Comparison of ENCODE assay signal across 8 mouse cellular contexts in genomic region chr4:99161457-99161971, GRCm38 (mm10). TPM values are rescaled to one million over a fixed set of nuclear protein-coding genes. Genes with fewer than 3 reads are reported as not detected.
DNase-seq lines count a peak whose midpoint lies in the region; ATAC-seq lines count a peak whose summit lies in the region.

No protein-coding gene starts in this region.

- H3K4me2 ChIP-seq in midbrain, embryonic 16.5 days (ENCODE audit: low read length), result no peak overlapping the region
- no peak overlapping the region for H3K4me2 ChIP-seq in embryonic facial prominence, embryonic 15.5 days (replicated peaks)

- peak; percentile 53 to 87 for DNase-seq in adrenal gland, adult (ENCODE audit: inconsistent age in 2 of 2, low spot score in 1 of 2)
- DNase-seq in adrenal gland, postnatal 4 days (ENCODE audit: low spot score in 2 of 2), result no peak
- peak; percentile 23 for DNase-seq in midbrain, embryonic 10.5 days (ENCODE audit: low spot score)
- DNase-seq in left cerebral cortex, adult 9 months (ENCODE audit: low spot score in 2 of 2), result peak; percentile 18 to 19
- DNase-seq in kidney, adult 11 months, result no peak

- 9% methylated on average over 6 of the region's 6 CpGs for WGBS in midbrain, embryonic 10.5 days
- WGBS in midbrain, embryonic 16.5 days, result 6% methylated on average over 6 of the region's 6 CpGs
- 21% methylated on average over 6 of the region's 6 CpGs for WGBS in embryonic facial prominence, embryonic 15.5 days

- no peaks in the 10 kb centered on the region for H3K9me3 ChIP-seq in midbrain, embryonic 10.5 days (replicated peaks)
- no peaks in the 10 kb centered on the region for H3K9me3 ChIP-seq in midbrain, embryonic 16.5 days (replicated peaks; ENCODE audit: control insufficient read depth, low read length, poor library complexity, severe bottlenecking)
- H3K9me3 ChIP-seq in embryonic facial prominence, embryonic 15.5 days (replicated peaks), result no peaks in the 10 kb centered on the region

- peaks cover 83% of the 10 kb centered on the region for H3K27me3 ChIP-seq in midbrain, embryonic 10.5 days (ENCODE audit: low read depth, poor library complexity, severe bottlenecking)
- H3K27me3 ChIP-seq in midbrain, embryonic 16.5 days (ENCODE audit: control insufficient read depth, insufficient read depth, low read depth, low read length), result no peaks in the 10 kb centered on the region
- no peaks in the 10 kb centered on the region for H3K27me3 ChIP-seq in embryonic facial prominence, embryonic 15.5 days

- H3K4me3 ChIP-seq in midbrain, embryonic 10.5 days, result peak overlapping the region; percentile 28; the same call in 1 of the 2 replicates
- H3K4me3 ChIP-seq in midbrain, embryonic 16.5 days (ENCODE audit: low read depth, low read length), result no peak overlapping the region
- H3K4me3 ChIP-seq in embryonic facial prominence, embryonic 15.5 days (replicated peaks), result no peak overlapping the region

- H3K27ac ChIP-seq in midbrain, embryonic 10.5 days (replicated peaks), result no peak overlapping the region
- no peak overlapping the region for H3K27ac ChIP-seq in midbrain, embryonic 16.5 days (ENCODE audit: low read length)
- peak overlapping the region; percentile 65; the same call in 1 of the 2 replicates for H3K27ac ChIP-seq in embryonic facial prominence, embryonic 15.5 days (replicated peaks)

- no peak for ATAC-seq in midbrain, embryonic 16.5 days
- ATAC-seq in embryonic facial prominence, embryonic 15.5 days (ENCODE audit: insufficient number of reproducible peaks, low FRiP score, low TSS enrichment, low read depth), result no peak
- ATAC-seq in activated CD4-positive, CD25-positive, alpha-beta regulatory T cell, adult 4 months, result no peak

- H3K4me1 ChIP-seq in midbrain, embryonic 10.5 days, result peaks cover 41% of the 10 kb centered on the region
- peaks cover 8% of the 10 kb centered on the region; the same call in 1 of the 2 replicates for H3K4me1 ChIP-seq in midbrain, embryonic 16.5 days (ENCODE audit: control insufficient read depth, insufficient read depth, low read length)
- H3K4me1 ChIP-seq in embryonic facial prominence, embryonic 15.5 days, result peaks cover 21% of the 10 kb centered on the region

- no peaks in the 10 kb centered on the region for H3K36me3 ChIP-seq in midbrain, embryonic 10.5 days
- H3K36me3 ChIP-seq in midbrain, embryonic 16.5 days (ENCODE audit: control insufficient read depth, insufficient read depth, low read length), result no peaks in the 10 kb centered on the region
- H3K36me3 ChIP-seq in embryonic facial prominence, embryonic 15.5 days, result no peaks in the 10 kb centered on the region

- H3K9ac ChIP-seq in midbrain, embryonic 16.5 days (ENCODE audit: low read depth, low read length), result no peak overlapping the region
- H3K9ac ChIP-seq in embryonic facial prominence, embryonic 15.5 days, result no peak overlapping the region

RNA-seq across cellular contexts. Expression of gene Atg4c, which starts 32.2 kb away (rescaled TPM):
- 10 to 100 TPM; 12.9 to 13.8 TPM for total RNA-seq in adrenal gland, postnatal 4 days (2021)
- polyA plus RNA-seq in midbrain, embryonic 10.5 days (2016; fragmentation: Nextera tagmentation; extraction: Ambion mirVana), result 11.6 and 15.2 TPM in 2 replicates
- polyA plus RNA-seq in midbrain, embryonic 16.5 days (2015; fragmentation: Nextera tagmentation; extraction: Ambion mirVana), result 20.6 and 21.3 TPM in 2 replicates
- polyA plus RNA-seq in embryonic facial prominence, embryonic 15.5 days (2015; fragmentation: Nextera tagmentation; extraction: Ambion mirVana), result 15.3 and 15.7 TPM in 2 replicates
- 1 to 10 TPM in 1 of 2 experiments, under 1 TPM in 1; 0.50 to 1.1 TPM for polyA plus RNA-seq in activated CD4-positive, CD25-positive, alpha-beta regulatory T cell, adult 4 months (2017; shearing (Covaris generic))

RNA-seq across cellular contexts. Expression of gene Dock7, which starts 40.8 kb away (rescaled TPM):
- 10 to 100 TPM; 64.6 to 72.1 TPM for total RNA-seq in adrenal gland, postnatal 4 days (2021)
- polyA plus RNA-seq in midbrain, embryonic 10.5 days (2016; fragmentation: Nextera tagmentation; extraction: Ambion mirVana), result 64.5 and 81.5 TPM in 2 replicates
- polyA plus RNA-seq in midbrain, embryonic 16.5 days (2015; fragmentation: Nextera tagmentation; extraction: Ambion mirVana), result 64.4 and 74.4 TPM in 2 replicates
- 46.7 and 48.4 TPM in 2 replicates for polyA plus RNA-seq in embryonic facial prominence, embryonic 15.5 days (2015; fragmentation: Nextera tagmentation; extraction: Ambion mirVana)
- 1 to 10 TPM in 1 of 2 experiments, not detected in 1; 1.2 TPM for polyA plus RNA-seq in activated CD4-positive, CD25-positive, alpha-beta regulatory T cell, adult 4 months (2017; shearing (Covaris generic))

Comparison
In these comparisons a context has a peak if more than half of its experiments do, and no peak if none do; other contexts are left out.
1. DNase-seq: peak in adrenal gland, adult (2 of 2), midbrain, embryonic 10.5 days (single experiment) and left cerebral cortex, adult 9 months (2 of 2); none in adrenal gland, postnatal 4 days (0 of 2) and kidney, adult 11 months (single experiment).
2. RNA of gene Dock7, which starts 40.8 kb away (polyA plus RNA-seq): 64.5 to 81.5 TPM in midbrain, embryonic 10.5 days, 64.4 to 74.4 TPM in midbrain, embryonic 16.5 days and 46.7 to 48.4 TPM in embryonic facial prominence, embryonic 15.5 days; 1.2 TPM in activated CD4-positive, CD25-positive, alpha-beta regulatory T cell, adult 4 months; every median in the first group is over 10 times any median in the second.